Mouse (Mus musculus): Measurements from ENCODE around the gene Adam29.

Gene Adam29

GRCm38 (mm10) chr8:55906848-55907247 is at the start of gene Adam29:
Gene Adam29 (minus strand): TSS chr8:55906948.
- no peak for DNase-seq (ENCODE audit: low read depth, low spot score)

DNA sequence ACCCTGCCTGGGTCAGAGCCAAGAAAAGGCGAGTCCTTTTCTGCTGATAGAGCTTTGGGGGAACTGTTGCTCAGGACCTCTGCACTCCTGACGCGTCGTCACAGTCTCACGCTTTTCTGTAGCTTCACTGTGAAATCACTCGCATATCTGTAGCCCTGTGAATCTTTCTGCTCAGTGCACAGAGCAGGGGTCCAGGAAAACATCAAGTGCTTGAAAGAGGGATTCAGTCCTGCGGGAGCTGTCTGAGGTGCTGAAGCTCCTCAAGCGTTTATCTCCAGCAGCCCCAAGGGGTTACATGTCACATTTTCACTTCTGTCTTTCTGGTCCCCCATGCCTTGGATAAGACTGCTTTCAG is 33.8 kb upstream of the Adam29 start:
- DNase-seq (ENCODE audit: low read depth, low spot score) = peak; percentile 11

- peak; percentile 53 for DNase-seq (ENCODE audit: low read depth, low spot score)
These were observed 33.2 kb upstream of the Adam29 start, which contains the start of gene Glra3 for GRCm38 (mm10) chr8:55939870-55940525. Gene Glra3 (plus strand): TSS chr8:55940460.

Data from telencephalon, adult 2 months (tissue).